Mouse (Mus musculus) lung, postnatal 0 days (tissue): ENCODE results near the gene Tmprss11e.

Experiments
- CTCF ChIP-seq: IDR thresholded peaks from 2 replicates; pipeline ENCODE4 v1.5.1; 2016; ENCODE audit warnings: antibody characterized with exemption, mild to moderate bottlenecking
- EP300 ChIP-seq: IDR thresholded peaks from 2 replicates; pipeline ENCODE4 v1.6.1; 2016; ENCODE audit warnings: antibody characterized with exemption, mild to moderate bottlenecking, control low read depth

GRCm38 (mm10) chr5:86778471-86778870, 32.9 kb upstream of the Tmprss11e start:
- TF ChIP-seq CTCF: no peak
- peak; percentile 33; the same call in 1 of the 2 replicates for TF ChIP-seq EP300
